Mouse (Mus musculus): Measurements from ENCODE around the gene H1f0.
"Not testable (repeated sequence)": the region's sequence is repeated elsewhere in the genome, so short reads cannot be mapped to it uniquely, and the experiment has no call there.

Gene H1f0

GRCm38 (mm10) chr15:79006638-79007037, 21.6 kb upstream of the H1f0 start:
- no peak for DNase-seq

- DNase-seq, result no peak
These were observed 21.2 kb upstream of the H1f0 start for GRCm38 (mm10) chr15:79007059-79007458.

- not testable (repeated sequence) for DNase-seq
These were observed 20.4 kb upstream of the H1f0 start for GRCm38 (mm10) chr15:79007836-79008235.

GRCm38 (mm10) chr15:79009734-79010133, 18.5 kb upstream of the H1f0 start:
- no peak for DNase-seq

GRCm38 (mm10) chr15:79011550-79011949, 16.7 kb upstream of the H1f0 start:
- DNase-seq, result no peak

- DNase-seq, result no peak
These were observed 14.9 kb upstream of the H1f0 start for GRCm38 (mm10) chr15:79013382-79013781.

GRCm38 (mm10) chr15:79018191-79018590, 10.1 kb upstream of the H1f0 start:
- DNase-seq, result no peak

GRCm38 (mm10) chr15:79018886-79019285, 9.4 kb upstream of the H1f0 start:
- DNase-seq, result no peak

GRCm38 (mm10) chr15:79022671-79023230, 5.5 kb upstream of the H1f0 start:
- no peak for DNase-seq

GRCm38 (mm10) chr15:79023366-79023765, 4.9 kb upstream of the H1f0 start:
- no peak for DNase-seq

- DNase-seq, result peak; percentile 54
These were observed 2.5 kb upstream of the H1f0 start for GRCm38 (mm10) chr15:79025687-79026308.

- DNase-seq, result peak; percentile 71
These were observed 1.5 kb upstream of the H1f0 start for GRCm38 (mm10) chr15:79026511-79027290.

GRCm38 (mm10) chr15:79027291-79028205, 702 bp upstream of the H1f0 start:
- peak; percentile 78 for DNase-seq

GRCm38 (mm10) chr15:79028823-79029484, 704 bp downstream of the H1f0 start:
- DNase-seq, result no peak

- DNase-seq, result no peak
These were observed 1.4 kb downstream of the H1f0 start for GRCm38 (mm10) chr15:79029519-79030241.

GRCm38 (mm10) chr15:79030551-79031435, 2.5 kb downstream of the H1f0 start:
- peak; percentile 93 for DNase-seq

- DNase-seq, result not testable (repeated sequence)
These were observed 3.7 kb downstream of the H1f0 start for GRCm38 (mm10) chr15:79031908-79032307.

GRCm38 (mm10) chr15:79037913-79038328, 9.7 kb downstream of the H1f0 start:
- peak; percentile 75 for DNase-seq

GRCm38 (mm10) chr15:79038331-79038730, 10.1 kb downstream of the H1f0 start:
- DNase-seq, result no peak

GRCm38 (mm10) chr15:79038853-79039252, 10.6 kb downstream of the H1f0 start:
- peak; percentile 74 for DNase-seq
